Mouse (Mus musculus) kidney, adult 2 months (tissue): Measurements from ENCODE around the gene Daxx.

Source experiments
- CTCF ChIP-seq: fragments of 200-500 bp; conservative IDR thresholded peaks from 2 replicates; pipeline ENCODE4 v1.5.1; 2011; ENCODE audit warnings: low read depth, mild to moderate bottlenecking, control low read depth, low read length, moderate library complexity, mixed read lengths; ENCODE audit not compliant: insufficient read depth, insufficient read length
- POLR2A ChIP-seq: fragments of 200-500 bp; IDR thresholded peaks from one replicate; pipeline ENCODE4 v1.6.1; 2011; ENCODE audit warnings: low read depth, low read length, control low read depth

- TF ChIP-seq POLR2A (peak; percentile 65), CTCF (no peak)
Measured at GRCm38 (mm10) chr17:33951021-33951946, 42.1 kb downstream of the Daxx start, which contains the start of gene B3galt4.
